Mouse (Mus musculus) myocyte (in vitro differentiated cells): Measurements from ENCODE around the gene Gm20817. TPM values are rescaled to one million over a fixed set of nuclear protein-coding genes. Genes with fewer than 3 reads are reported as not detected.
"Not testable (repeated sequence)": the region's sequence is repeated elsewhere in the genome, so short reads cannot be mapped to it uniquely, and the experiment has no call there.

Experiments
- H3K27me3 ChIP-seq: one replicate; pipeline ENCODE4 v1.6.1; 2011; ENCODE audit not compliant: control insufficient read depth, insufficient read depth, insufficient read length
- H3K36me3 ChIP-seq: one replicate; pipeline ENCODE4 v1.6.1; 2011; ENCODE audit not compliant: control insufficient read depth, insufficient read depth
- H3K4me2 ChIP-seq: one replicate; pipeline ENCODE4 v1.6.1; 2011; ENCODE audit warnings: low read depth, control low read depth
- H3K4me3 ChIP-seq: one replicate; pipeline ENCODE4 v1.5.1; 2011; ENCODE audit warnings: mild to moderate bottlenecking, control low read depth, moderate library complexity
- H3K79me2 ChIP-seq: one replicate; pipeline ENCODE4 v1.6.1; 2011; ENCODE audit not compliant: control insufficient read depth, insufficient read depth
- H3ac ChIP-seq: one replicate; pipeline ENCODE4 v1.6.1; 2011; ENCODE audit not compliant: control insufficient read depth, insufficient read length
- polyA plus RNA-seq: library from polyadenylated mRNA; unstranded; fragments of >200 nt; fragmentation: generic; extraction: Trizol; gene quantifications from one replicate; pipeline ENCODE4 v1.2.1, GENCODE M21; 2012; ENCODE audit warnings: missing spikeins

The Gm20817 gene
- polyA plus RNA-seq = not detected

GRCm38 (mm10) chrY:68832628-68833027 is at the start of gene Gm20817:
Gm20817 (minus strand) TSS chrY:68832728.
- H3K36me3 ChIP-seq, H3ac ChIP-seq: not testable (repeated sequence)

More at GRCm38 (mm10) chrY:68832628-68833027, at the start of gene Gm20817:
- H3K4me3 ChIP-seq, H3K27me3 ChIP-seq, H3K4me2 ChIP-seq, H3K79me2 ChIP-seq: not testable (repeated sequence)
